Mouse (Mus musculus) embryonic facial prominence, embryonic 12.5 days (tissue): ENCODE results near the gene Alpl. TPM values are rescaled to one million over a fixed set of nuclear protein-coding genes. Genes with fewer than 3 reads are reported as not detected.

Source experiments
- ATAC-seq: fragments of 200-750 bp; cut with Nextera tagmentation; 2 replicates; pipeline ENCODE4 v1.8.0; 2017; ENCODE audit not compliant: insufficient number of reproducible peaks, insufficient read depth, low FRiP score, low TSS enrichment
- H3K27ac ChIP-seq: fragments of 300-500 bp; sonication (generic); 2 replicates; pipeline ENCODE4 v1.5.1; 2016; ENCODE audit warnings: mild to moderate bottlenecking
- H3K27me3 ChIP-seq: fragments of 300-500 bp; sonication (generic); 2 replicates; pipeline ENCODE4 v1.6.1; 2016; ENCODE audit warnings: mild to moderate bottlenecking, moderate library complexity
- H3K36me3 ChIP-seq: fragments of 300-500 bp; sonication (generic); 2 replicates; pipeline ENCODE4 v1.6.1; 2016; ENCODE audit warnings: mild to moderate bottlenecking
- H3K4me1 ChIP-seq: fragments of 300-500 bp; sonication (generic); 2 replicates; pipeline ENCODE4 v1.6.1; 2016
- H3K4me2 ChIP-seq: fragments of 300-500 bp; sonication (generic); replicated peaks from 2 replicates; pipeline ENCODE4 v1.6.1; 2016; ENCODE audit warnings: mild to moderate bottlenecking, moderate library complexity
- H3K4me3 ChIP-seq: fragments of 300-500 bp; sonication (generic); 2 replicates; pipeline ENCODE4 v1.5.1; 2016; ENCODE audit warnings: mild to moderate bottlenecking
- H3K9ac ChIP-seq: fragments of 300-500 bp; sonication (generic); 2 replicates; pipeline ENCODE4 v1.6.1; 2016; ENCODE audit warnings: mild to moderate bottlenecking, moderate library complexity
- H3K9me3 ChIP-seq: fragments of 300-500 bp; sonication (generic); 2 replicates; pipeline ENCODE4 v1.6.1; 2016; ENCODE audit warnings: mild to moderate bottlenecking, moderate library complexity
- WGBS: fragments of 180-500 bp; shearing (Covaris S2); methylation state at CpG from one replicate; pipeline ENCODE4 v1.1.7; 2016; 5-methylcytosine and 5-hydroxymethylcytosine counted together
- polyA plus RNA-seq: library from polyadenylated mRNA; unstranded; fragments of >200 nt; fragmentation: Nextera tagmentation; extraction: Ambion mirVana; gene quantifications from 2 replicates; pipeline ENCODE4 v1.2.1, GENCODE M21; 2016

Alpl gene
- polyA plus RNA-seq, 1 experiment from 2014 or later, result 23.7 TPM

GRCm38 (mm10) chr4:137797038-137797437 lies 854 bp upstream of the Alpl start:
- H3K9ac ChIP-seq, result no peak overlapping the region
- peaks cover 33% of the 10 kb centered on the region for H3K27me3 ChIP-seq
- peaks cover 24% of the 10 kb centered on the region for H3K4me1 ChIP-seq
- WGBS, result 64% methylated on average over 4 of the region's 4 CpGs
- no peaks in the 10 kb centered on the region for H3K36me3 ChIP-seq
- no peak overlapping the region for H3K4me3 ChIP-seq
- no peak overlapping the region for H3K27ac ChIP-seq
- ATAC-seq, result no peak
- H3K4me2 ChIP-seq, result no peak overlapping the region
- H3K9me3 ChIP-seq, result no peaks in the 10 kb centered on the region

GRCm38 (mm10) chr4:137794178-137794900 lies 1.8 kb downstream of the Alpl start:
- WGBS, result 79% methylated on average over 13 of the region's 13 CpGs
- Histone ChIP-seq H3K27ac (peak overlapping the region; percentile 65), H3K4me3 (no peak overlapping the region), H3K9ac (no peak overlapping the region), H3K36me3 (no peaks in the 10 kb centered on the region), H3K27me3 (peaks cover 33% of the 10 kb centered on the region), H3K4me1 (peaks cover 25% of the 10 kb centered on the region), H3K4me2 (no peak overlapping the region), H3K9me3 (no peaks in the 10 kb centered on the region)
- no peak for ATAC-seq

GRCm38 (mm10) chr4:137793611-137794010 lies 2.6 kb downstream of the Alpl start:
- ATAC-seq, result no peak
- Histone ChIP-seq H3K9me3 (no peaks in the 10 kb centered on the region), H3K9ac (no peak overlapping the region), H3K4me3 (no peak overlapping the region), H3K36me3 (no peaks in the 10 kb centered on the region), H3K27me3 (peaks cover 33% of the 10 kb centered on the region), H3K27ac (peak overlapping the region; percentile 65), H3K4me1 (peaks cover 25% of the 10 kb centered on the region), H3K4me2 (no peak overlapping the region)
- 86% methylated on average over 7 of the region's 7 CpGs for WGBS

GRCm38 (mm10) chr4:137791440-137791839 lies 4.7 kb downstream of the Alpl start:
- Histone ChIP-seq H3K36me3 (no peaks in the 10 kb centered on the region), H3K4me3 (no peak overlapping the region), H3K9me3 (no peaks in the 10 kb centered on the region), H3K4me2 (0 out of 2 replicates have a peak overlapping the region, but pooled peaks have one; percentile 4), H3K9ac (no peak overlapping the region), H3K27ac (peak overlapping the region; percentile 72), H3K4me1 (peaks cover 25% of the 10 kb centered on the region), H3K27me3 (peaks cover 25% of the 10 kb centered on the region)
- 15% methylated on average over 7 of the region's 7 CpGs for WGBS
- peak; percentile 30; the same call in 1 of the 2 replicates for ATAC-seq

GRCm38 (mm10) chr4:137790981-137791380 lies 5.2 kb downstream of the Alpl start:
- no peak overlapping the region for H3K4me2 ChIP-seq

GRCm38 (mm10) chr4:137788511-137789049 lies 7.6 kb downstream of the Alpl start:
- no peak for ATAC-seq
- peaks cover 23% of the 10 kb centered on the region for H3K4me1 ChIP-seq
- 64% methylated on average over 7 of the region's 7 CpGs for WGBS

More at GRCm38 (mm10) chr4:137790981-137791380, 5.2 kb downstream of the Alpl start:
- no peak for ATAC-seq
- Histone ChIP-seq H3K27me3 (peaks cover 21% of the 10 kb centered on the region), H3K4me1 (peaks cover 23% of the 10 kb centered on the region), H3K27ac (peak overlapping the region; percentile 72), H3K9ac (no peak overlapping the region), H3K4me3 (no peak overlapping the region), H3K36me3 (no peaks in the 10 kb centered on the region), H3K9me3 (no peaks in the 10 kb centered on the region)
- WGBS, result 87% methylated on average over 5 of the region's 5 CpGs

GRCm38 (mm10) chr4:137787589-137788289 lies 8.4 kb downstream of the Alpl start:
- Histone ChIP-seq H3K4me1 (peaks cover 23% of the 10 kb centered on the region), H3K4me3 (no peak overlapping the region), H3K27ac (no peak overlapping the region), H3K36me3 (no peaks in the 10 kb centered on the region), H3K9ac (no peak overlapping the region), H3K4me2 (no peak overlapping the region), H3K27me3 (no peaks in the 10 kb centered on the region), H3K9me3 (no peaks in the 10 kb centered on the region)
- 81% methylated on average over 7 of the region's 7 CpGs for WGBS
- no peak for ATAC-seq

More at GRCm38 (mm10) chr4:137788511-137789049, 7.6 kb downstream of the Alpl start:
- Histone ChIP-seq H3K9me3 (no peaks in the 10 kb centered on the region), H3K4me2 (no peak overlapping the region), H3K9ac (no peak overlapping the region), H3K36me3 (no peaks in the 10 kb centered on the region), H3K27ac (no peak overlapping the region), H3K27me3 (0 out of 2 replicates have a peak, but pooled peaks cover 2% of the 10 kb centered on the region), H3K4me3 (no peak overlapping the region)

- Histone ChIP-seq H3K9ac (no peak overlapping the region), H3K27me3 (no peaks in the 10 kb centered on the region), H3K9me3 (no peaks in the 10 kb centered on the region), H3K36me3 (no peaks in the 10 kb centered on the region), H3K27ac (no peak overlapping the region), H3K4me3 (no peak overlapping the region), H3K4me2 (no peak overlapping the region), H3K4me1 (peaks cover 15% of the 10 kb centered on the region)
- 85% methylated on average over 6 of the region's 6 CpGs for WGBS
- ATAC-seq, result no peak
Observed at GRCm38 (mm10) chr4:137786488-137786887, 9.7 kb downstream of the Alpl start.

GRCm38 (mm10) chr4:137785270-137785669 lies 10.9 kb downstream of the Alpl start:
- Histone ChIP-seq H3K9me3 (no peaks in the 10 kb centered on the region), H3K4me3 (no peak overlapping the region), H3K4me2 (no peak overlapping the region), H3K36me3 (no peaks in the 10 kb centered on the region), H3K27me3 (no peaks in the 10 kb centered on the region), H3K27ac (no peak overlapping the region), H3K9ac (no peak overlapping the region), H3K4me1 (peaks cover 11% of the 10 kb centered on the region)
- WGBS, result 70% methylated on average over 6 of the region's 6 CpGs
- no peak for ATAC-seq

GRCm38 (mm10) chr4:137784741-137785140 lies 11.4 kb downstream of the Alpl start:
- no peak; the same call in 1 of the 2 replicates for ATAC-seq
- no peak overlapping the region for H3K4me3 ChIP-seq
- H3K9me3 ChIP-seq, result no peaks in the 10 kb centered on the region
- H3K27ac ChIP-seq, result no peak overlapping the region
- no peak overlapping the region for H3K4me2 ChIP-seq
- H3K36me3 ChIP-seq, result no peaks in the 10 kb centered on the region
- no peaks in the 10 kb centered on the region for H3K27me3 ChIP-seq
- WGBS, result 68% methylated on average over 6 of the region's 6 CpGs
- peaks cover 11% of the 10 kb centered on the region for H3K4me1 ChIP-seq
- no peak overlapping the region for H3K9ac ChIP-seq

GRCm38 (mm10) chr4:137783541-137784191 lies 12.5 kb downstream of the Alpl start:
- Histone ChIP-seq H3K36me3 (no peaks in the 10 kb centered on the region), H3K27me3 (no peaks in the 10 kb centered on the region), H3K4me1 (peaks cover 11% of the 10 kb centered on the region), H3K9me3 (no peaks in the 10 kb centered on the region), H3K4me2 (no peak overlapping the region), H3K4me3 (no peak overlapping the region), H3K27ac (peak overlapping the region; percentile 55; the same call in 1 of the 2 replicates), H3K9ac (no peak overlapping the region; the same call in 1 of the 2 replicates)
- ATAC-seq, result no peak
- whole genome bisulfite sequencing, result 28% methylated on average over 9 of the region's 9 CpGs
